Mouse (Mus musculus): ENCODE data around the gene Crebzf. TPM values are rescaled to one million over a fixed set of nuclear protein-coding genes. Genes with fewer than 3 reads are reported as not detected.
A peak's percentile ranks its signal among the peaks of the same experiment; 100 is the strongest.

Gene Crebzf
- total and polyA plus RNA-seq, 3 experiments: 51.8 to 102 (median 74.0) TPM

DNA sequence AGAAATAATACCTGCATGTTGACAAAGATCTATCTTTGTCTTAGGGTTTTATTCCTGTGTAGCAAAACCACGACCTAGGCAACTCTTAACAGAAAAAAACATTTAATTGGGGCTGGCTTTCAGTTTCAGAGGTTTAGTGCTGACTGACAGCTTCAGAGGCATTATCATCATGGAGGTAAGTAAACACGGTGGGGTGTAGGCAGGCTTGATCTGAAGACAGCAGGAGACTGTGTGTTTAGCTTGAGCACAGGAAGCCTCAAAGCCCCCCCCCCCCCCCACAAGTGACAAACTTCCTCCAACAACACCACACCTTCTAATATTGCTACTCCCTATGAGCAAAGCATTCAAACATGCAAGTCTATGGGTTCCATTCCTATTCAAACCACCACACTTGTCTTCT lies 31.0 kb downstream of the Crebzf start:
- DNase-seq (ENCODE audit: extremely low read depth): no peak
- no peak overlapping the region for H3K4me3 ChIP-seq (replicated peaks in 1 of 3; ENCODE audit: low read depth in 2 of 3, low read length in 2 of 3, poor library complexity in 1 of 3)
- H3K9ac ChIP-seq (ENCODE audit: insufficient read depth, low read depth): no peak overlapping the region
- H3K4me1 ChIP-seq (ENCODE audit: control insufficient read depth in 1 of 2, insufficient read depth in 2 of 2): peaks cover 3 to 22% of the 10 kb centered on the region in 2 experiments; a peak in 3 of 4 replicates
- in situ Hi-C loops (cut with MboI; ENCODE audit: low pct_ligation_motif_present, low pct_unique_long_range_greater_than_20kb, low sequenced_read_pairs): no loop called here
- peaks cover 9% of the 10 kb centered on the region for H3K27me3 ChIP-seq (replicated peaks)
- no peak overlapping the region for H3K27ac ChIP-seq (ENCODE audit: insufficient read depth, low read depth)
- H3K4me2 ChIP-seq (ENCODE audit: insufficient read depth, low read depth, poor library complexity, severe bottlenecking): peak overlapping the region; percentile 13; the same call in 1 of the 2 replicates
- TF ChIP-seq UBTF (IDR thresholded peaks at IDR 0.05; ENCODE audit: low read depth, low read length): no peak
- TF ChIP-seq E2F4 (IDR thresholded peaks at IDR 0.05; ENCODE audit: insufficient replicate concordance, low read depth, low read length): no peak
- no peak for TF ChIP-seq ZC3H11A (IDR thresholded peaks at IDR 0.05; ENCODE audit: low read depth, low read length)
- no peak for TF ChIP-seq MEF2A (IDR thresholded peaks at IDR 0.05; ENCODE audit: borderline replicate concordance, low read depth, low read length)
- TF ChIP-seq ZNF384 (IDR thresholded peaks at IDR 0.05; ENCODE audit: low read depth, low read length): no peak
- no peak for TF ChIP-seq TBP (conservative IDR thresholded peaks at IDR 0.05; ENCODE audit: low read depth, low read length)
- TF ChIP-seq PAX5 (IDR thresholded peaks at IDR 0.05; ENCODE audit: low read length): no peak
- peaks cover 10 to 31% of the 10 kb centered on the region in 2 experiments for H3K36me3 ChIP-seq (replicated peaks in 1 of 2; ENCODE audit: control insufficient read depth in 1 of 2, insufficient read depth in 1 of 2, low read length in 1 of 2)
- no peaks in the 10 kb centered on the region for H3K9me3 ChIP-seq (replicated peaks; ENCODE audit: low read length)
- H3K79me2 ChIP-seq (replicated peaks; ENCODE audit: control insufficient read depth, extremely low read depth, insufficient read depth, poor library complexity, severe bottlenecking): peaks cover 12% of the 10 kb centered on the region
- dilution Hi-C loops (cut with MboI; ENCODE audit: extremely low pct_ligation_motif_present, extremely low pct_unique_long_range_greater_than_20kb, low sequenced_read_pairs): no loop called here

GRCm38 (mm10) chr7:90475793-90476312 lies 33.3 kb downstream of the Crebzf start, which contains the start of gene Tmem126b:
Gene Tmem126b (minus strand): TSS chr7:90476001.
- peaks cover 0 to 11% of the 10 kb centered on the region in 2 experiments for H3K36me3 ChIP-seq (replicated peaks in 1 of 2; ENCODE audit: control insufficient read depth in 1 of 2, insufficient read depth in 1 of 2, low read length in 1 of 2)
- dilution Hi-C loops (cut with MboI; ENCODE audit: extremely low pct_ligation_motif_present, extremely low pct_unique_long_range_greater_than_20kb, low sequenced_read_pairs): no loop called here
- TF ChIP-seq MAFK (IDR thresholded peaks at IDR 0.05; ENCODE audit: insufficient replicate concordance, low read length) (no peak), PAX5 (IDR thresholded peaks at IDR 0.05; ENCODE audit: low read length) (no peak), USF1 (IDR thresholded peaks at IDR 0.05; ENCODE audit: low read depth, low read length) (peak; percentile 97), MEF2A (IDR thresholded peaks at IDR 0.05; ENCODE audit: borderline replicate concordance, low read depth, low read length) (no peak; the same call in 1 of the 2 replicates), RCOR1 (conservative IDR thresholded peaks at IDR 0.05; ENCODE audit: low read depth, low read length) (no peak), MXI1 (IDR thresholded peaks at IDR 0.05; ENCODE audit: low read depth, low read length) (peak; percentile 49), IRF4 (IDR thresholded peaks at IDR 0.05; ENCODE audit: low read depth, low read length) (no peak), RAD21 (IDR thresholded peaks at IDR 0.05; ENCODE audit: low read depth, low read length) (no peak), MAX (IDR thresholded peaks at IDR 0.05; ENCODE audit: low read length) (peak; percentile 94), E2F4 (IDR thresholded peaks at IDR 0.05; ENCODE audit: insufficient replicate concordance, low read depth, low read length) (no peak), POLR2A (IDR thresholded peaks at IDR 0.05; ENCODE audit: low read depth, low read length) (peak; percentile 95), NELFE (IDR thresholded peaks at IDR 0.05; ENCODE audit: low read depth, low read length) (peak; percentile 92), HCFC1 (IDR thresholded peaks at IDR 0.05; ENCODE audit: low read depth, low read length) (peak; percentile 68), TBP (conservative IDR thresholded peaks at IDR 0.05; ENCODE audit: low read depth, low read length) (peak; percentile 54; the same call in 1 of the 2 replicates), ZC3H11A (IDR thresholded peaks at IDR 0.05; ENCODE audit: low read depth, low read length) (no peak), JUN (IDR thresholded peaks at IDR 0.05; ENCODE audit: insufficient read depth, low read depth, low read length) (no peak), SIN3A (IDR thresholded peaks at IDR 0.05; ENCODE audit: low read length) (peak; percentile 55; the same call in 1 of the 2 replicates), ZNF384 (IDR thresholded peaks at IDR 0.05; ENCODE audit: low read depth, low read length) (no peak), SMC3 (IDR thresholded peaks at IDR 0.05; ENCODE audit: low read depth, low read length) (no peak), KAT2A (IDR thresholded peaks at IDR 0.05; ENCODE audit: insufficient replicate concordance, low read length) (no peak), USF2 (conservative IDR thresholded peaks at IDR 0.05; ENCODE audit: low read depth, low read length) (peak; percentile 93), TCF12 (IDR thresholded peaks at IDR 0.05; ENCODE audit: low read depth, low read length) (peak; percentile 89), EP300 (IDR thresholded peaks at IDR 0.05; ENCODE audit: low read length) (no peak), CHD1 (IDR thresholded peaks at IDR 0.05; ENCODE audit: low read depth, low read length) (no peak), CTCF (conservative IDR thresholded peaks at IDR 0.05 in 1 of 2, IDR thresholded peaks at IDR 0.05 in 1 of 2; ENCODE audit: low read depth in 2 of 2, low read length in 2 of 2) (no peak), UBTF (IDR thresholded peaks at IDR 0.05; ENCODE audit: low read depth, low read length) (no peak), POLR2AphosphoS2 (IDR thresholded peaks at IDR 0.05; ENCODE audit: low read depth, low read length) (no peak), GABPA (IDR thresholded peaks at IDR 0.05; ENCODE audit: insufficient replicate concordance, low read depth, low read length) (no peak), ETS1 (conservative IDR thresholded peaks at IDR 0.05; ENCODE audit: low read depth, low read length) (0 out of 2 replicates have a peak, but pooled peaks have one; percentile 14), NRF1 (IDR thresholded peaks at IDR 0.05; ENCODE audit: low read depth, low read length) (peak; percentile 49; the same call in 1 of the 2 replicates), BHLHE40 (IDR thresholded peaks at IDR 0.05; ENCODE audit: low read depth, low read length) (peak; percentile 96)

More at GRCm38 (mm10) chr7:90475793-90476312, 33.3 kb downstream of the Crebzf start, which contains the start of gene Tmem126b:
- DNase-seq (ENCODE audit: extremely low read depth): peak; percentile 98
- H3K4me2 ChIP-seq (ENCODE audit: insufficient read depth, low read depth, poor library complexity, severe bottlenecking): peak within 1 kb of the TSS; percentile 99
- H3K27ac ChIP-seq (ENCODE audit: insufficient read depth, low read depth): no peak within 1 kb of the TSS
- peak within 1 kb of the TSS; percentile 59 to 90 (median 70) for H3K4me3 ChIP-seq (replicated peaks in 1 of 3; ENCODE audit: low read depth in 2 of 3, low read length in 2 of 3, poor library complexity in 1 of 3)
- H3K9me3 ChIP-seq (replicated peaks; ENCODE audit: low read length): no peaks in the 10 kb centered on the region
- H3K79me2 ChIP-seq (replicated peaks; ENCODE audit: control insufficient read depth, extremely low read depth, insufficient read depth, poor library complexity, severe bottlenecking): peaks cover 12% of the 10 kb centered on the region
- peak within 1 kb of the TSS; percentile 65 for H3K9ac ChIP-seq (ENCODE audit: insufficient read depth, low read depth)
- peaks cover 12% of the 10 kb centered on the region for H3K27me3 ChIP-seq (replicated peaks)
- peaks cover 3 to 22% of the 10 kb centered on the region in 2 experiments; a peak in 3 of 4 replicates for H3K4me1 ChIP-seq (ENCODE audit: control insufficient read depth in 1 of 2, insufficient read depth in 2 of 2)
- in situ Hi-C loops (cut with MboI; ENCODE audit: low pct_ligation_motif_present, low pct_unique_long_range_greater_than_20kb, low sequenced_read_pairs): no loop called here
